Mouse (Mus musculus) liver, embryonic 14.5 days (tissue): ENCODE data around the gene Fbxw5. TPM values are rescaled to one million over a fixed set of nuclear protein-coding genes. Genes with fewer than 3 reads are reported as not detected.

Experiments used
- ATAC-seq: fragments of 200-750 bp; cut with Nextera tagmentation; 2 replicates; pipeline ENCODE4 v1.8.0; 2017; ENCODE audit warnings: moderate number of reproducible peaks, mild to moderate bottlenecking, moderate library complexity; ENCODE audit not compliant: insufficient read depth
- DNase-seq, 3 experiments: peaks; one replicate each; pipeline ENCODE4 v3.0.0-alpha.2; 2012 to 2013; ENCODE audit warnings: low read depth in 3 of 3, low spot score in 3 of 3
- H3K27ac ChIP-seq: fragments of 300-500 bp; sonication (generic); 2 replicates; pipeline ENCODE4 v1.5.1; 2014; ENCODE audit warnings: moderate library complexity, mild to moderate bottlenecking, control low read depth, inconsistent platforms
- H3K27me3 ChIP-seq: fragments of 300-500 bp; sonication (generic); 2 replicates; pipeline ENCODE4 v1.6.1; 2014; ENCODE audit warnings: mild to moderate bottlenecking, low read length, moderate library complexity; ENCODE audit not compliant: control insufficient read depth, insufficient read depth
- H3K36me3 ChIP-seq: fragments of 300-500 bp; sonication (generic); replicated peaks from 2 replicates; pipeline ENCODE4 v1.6.1; 2014; ENCODE audit warnings: low read depth; ENCODE audit not compliant: control insufficient read depth, insufficient read depth
- H3K4me1 ChIP-seq, 2 experiments: fragments of 200-500 bp in 1 of 2; fragments of 300-500 bp in 1 of 2; sonication (generic) in 1 of 2; replicated peaks; 2 replicates each; pipeline ENCODE4 v1.6.1; 2012 to 2014; ENCODE audit warnings: antibody characterized with exemption in 1 of 2, inconsistent platforms in 1 of 2, low read length in 1 of 2; ENCODE audit not compliant: control insufficient read depth in 2 of 2, insufficient read depth in 2 of 2
- H3K4me2 ChIP-seq: fragments of 300-500 bp; sonication (generic); 2 replicates; pipeline ENCODE4 v1.6.1; 2014; ENCODE audit warnings: low read depth, mild to moderate bottlenecking, control low read depth, moderate library complexity
- H3K4me3 ChIP-seq, 2 experiments: fragments of 200-500 bp in 1 of 2; fragments of 300-500 bp in 1 of 2; sonication (generic) in 1 of 2; 2 replicates each; pipeline ENCODE4 v1.5.1; 2012 to 2014; ENCODE audit warnings: low read depth in 2 of 2, low read length in 2 of 2, mild to moderate bottlenecking in 2 of 2, control low read depth in 1 of 2, inconsistent platforms in 1 of 2, moderate library complexity in 1 of 2; ENCODE audit not compliant: insufficient read depth in 1 of 2
- H3K9ac ChIP-seq: fragments of 300-500 bp; sonication (generic); replicated peaks from 2 replicates; pipeline ENCODE4 v1.6.1; 2014; ENCODE audit warnings: mild to moderate bottlenecking, control low read depth, moderate library complexity
- H3K9me3 ChIP-seq: fragments of 300-500 bp; sonication (generic); 2 replicates; pipeline ENCODE4 v1.6.1; 2016; ENCODE audit warnings: low read length, mixed read lengths; ENCODE audit not compliant: control insufficient read depth
- CTCF ChIP-seq: IDR thresholded peaks from 2 replicates; pipeline ENCODE4 v1.5.1; 2016; ENCODE audit warnings: antibody characterized with exemption, low read depth, control low read depth
- EP300 ChIP-seq: IDR thresholded peaks from 2 replicates; pipeline ENCODE4 v1.6.1; 2016; ENCODE audit warnings: antibody characterized with exemption, low read depth
- WGBS: fragments of 180-500 bp; shearing (Covaris S2); extraction: QIAGEN DNeasy Blood & Tissue Kit; methylation state at CpG from one replicate; pipeline ENCODE4 v1.1.7; 2014; ENCODE audit not compliant: insufficient replicate concordance; 5-methylcytosine and 5-hydroxymethylcytosine counted together
- polyA plus RNA-seq, 2 experiments: library from polyadenylated mRNA; depleted of rRNA in 1 of 2; stranded (reverse) in 1 of 2; unstranded in 1 of 2; fragments of >200 nt; fragmentation: Nextera tagmentation in 1 of 2; extraction: Ambion mirVana in 1 of 2; gene quantifications; 2 replicates each; pipeline versions ENCODE4 v1.2.1 to v1.2.3; 2012 to 2014

Fbxw5 gene
- polyA plus RNA-seq, 2 experiments: 8.1 to 18.3 TPM

- DNase-seq (no peak), ATAC-seq (no peak)
- Histone ChIP-seq H3K27me3 (no peaks in the 10 kb centered on the region), H3K36me3 (peaks cover 3% of the 10 kb centered on the region; the same call in 1 of the 2 replicates), H3K27ac (no peak overlapping the region), H3K4me1 (peaks cover 25 to 33% of the 10 kb centered on the region in 2 experiments), H3K4me3 (no peak overlapping the region), H3K9me3 (no peaks in the 10 kb centered on the region), H3K9ac (no peak overlapping the region), H3K4me2 (no peak overlapping the region)
- WGBS: 50% methylated on average over 19 of the region's 19 CpGs
- no peak for TF ChIP-seq CTCF
- TF ChIP-seq EP300: no peak
Observed at GRCm38 (mm10) chr2:25504538-25504937, 4.0 kb downstream of the Fbxw5 start.

GRCm38 (mm10) chr2:25505000-25505399, 4.5 kb downstream of the Fbxw5 start:
- Histone ChIP-seq H3K36me3 (peaks cover 3% of the 10 kb centered on the region; the same call in 1 of the 2 replicates), H3K4me3 (no peak overlapping the region), H3K4me2 (no peak overlapping the region), H3K27ac (no peak overlapping the region), H3K9ac (no peak overlapping the region), H3K27me3 (no peaks in the 10 kb centered on the region), H3K9me3 (no peaks in the 10 kb centered on the region), H3K4me1 (peaks cover 24 to 31% of the 10 kb centered on the region in 2 experiments)
- 57% methylated on average over 1 of the region's 1 CpGs for WGBS
- no peak for TF ChIP-seq EP300
- no peak for TF ChIP-seq CTCF
- no peak for ATAC-seq
- no peak for DNase-seq

- Histone ChIP-seq H3K27me3 (no peaks in the 10 kb centered on the region), H3K4me1 (peaks cover 22 to 27% of the 10 kb centered on the region in 2 experiments), H3K4me3 (no peak overlapping the region), H3K36me3 (peaks cover 3% of the 10 kb centered on the region; the same call in 1 of the 2 replicates), H3K9ac (no peak overlapping the region), H3K4me2 (no peak overlapping the region), H3K27ac (no peak overlapping the region), H3K9me3 (no peaks in the 10 kb centered on the region)
- WGBS: 84% methylated on average over 4 of the region's 4 CpGs
- TF ChIP-seq EP300: no peak
- no peak for TF ChIP-seq CTCF
- ATAC-seq: no peak
- no peak for DNase-seq
Observed at GRCm38 (mm10) chr2:25505860-25506259, 5.3 kb downstream of the Fbxw5 start.

GRCm38 (mm10) chr2:25506964-25507363, 6.4 kb downstream of the Fbxw5 start:
- ATAC-seq (no peak), DNase-seq (no peak)
- Histone ChIP-seq H3K36me3 (peaks cover 3% of the 10 kb centered on the region; the same call in 1 of the 2 replicates), H3K9ac (no peak overlapping the region), H3K27me3 (no peaks in the 10 kb centered on the region), H3K4me2 (no peak overlapping the region), H3K4me1 (peaks cover 14 to 19% of the 10 kb centered on the region in 2 experiments), H3K27ac (no peak overlapping the region), H3K9me3 (no peaks in the 10 kb centered on the region), H3K4me3 (no peak overlapping the region)
- TF ChIP-seq EP300 (no peak), CTCF (peak; percentile 53; the same call in 1 of the 2 replicates)
- 47% methylated on average over 5 of the region's 5 CpGs for WGBS

- H3K27me3 ChIP-seq: no peaks in the 10 kb centered on the region
- TF ChIP-seq CTCF: peak; percentile 45
- no peak for TF ChIP-seq EP300
- no peak overlapping the region for H3K9ac ChIP-seq
- no peak overlapping the region for H3K4me3 ChIP-seq
- WGBS: 66% methylated on average over 3 of the region's 3 CpGs
- H3K4me2 ChIP-seq: no peak overlapping the region
- ATAC-seq: no peak
- H3K9me3 ChIP-seq: no peaks in the 10 kb centered on the region
- no peak overlapping the region for H3K27ac ChIP-seq
- H3K4me1 ChIP-seq: no peaks in the 10 kb centered on the region; a peak in 1 of 4 replicates
- no peaks in the 10 kb centered on the region; the same call in 1 of the 2 replicates for H3K36me3 ChIP-seq
- no peak for DNase-seq
Observed at GRCm38 (mm10) chr2:25509912-25510311, 9.4 kb downstream of the Fbxw5 start.
